Mouse (Mus musculus): Measurements from ENCODE around the gene Slc29a3.

- TF ChIP-seq GATA1 (IDR thresholded peaks at IDR 0.05; ENCODE audit: borderline replicate concordance, low read length) (no peak), FLI1 (IDR thresholded peaks at IDR 0.05; ENCODE audit: low read length) (no peak)
These were observed 14.8 kb upstream of the Slc29a3 start for GRCm38 (mm10) chr10:60767400-60767799.

Measured in megakaryocyte, embryonic 14.5 days (primary cell).